Mouse (Mus musculus) urinary bladder, postnatal 10 days (tissue): ENCODE measurements around the gene Zmynd19.
"Not testable (repeated sequence)": the region's sequence is repeated elsewhere in the genome, so short reads cannot be mapped to it uniquely, and the experiment has no call there.

Source experiments
- DNase-seq: peaks from one replicate; pipeline ENCODE4 v3.0.0; 2022; ENCODE audit warnings: low spot score

The Zmynd19 gene

GRCm38 (mm10) chr2:24942092-24942491 is 7.5 kb upstream of the Zmynd19 start:
- DNase-seq: no peak

GRCm38 (mm10) chr2:24944304-24944703 is 5.3 kb upstream of the Zmynd19 start:
- DNase-seq: not testable (repeated sequence)

- DNase-seq: no peak
Measured at GRCm38 (mm10) chr2:24950189-24950535, 570 bp downstream of the Zmynd19 start.

- no peak for DNase-seq
Measured at GRCm38 (mm10) chr2:24952537-24953055, 3.0 kb downstream of the Zmynd19 start.

GRCm38 (mm10) chr2:24960910-24961309 is 11.3 kb downstream of the Zmynd19 start:
- no peak for DNase-seq

GRCm38 (mm10) chr2:24962304-24963000 is 12.9 kb downstream of the Zmynd19 start, which contains the start of gene Dph7:
TSS of gene Dph7 (plus strand) at chr2:24962400.
- peak; percentile 46 for DNase-seq

- no peak for DNase-seq
Measured at GRCm38 (mm10) chr2:24970386-24970785, 20.8 kb downstream of the Zmynd19 start.

GRCm38 (mm10) chr2:24974452-24974851 is 24.9 kb downstream of the Zmynd19 start:
- DNase-seq: not testable (repeated sequence)

GRCm38 (mm10) chr2:24974906-24975703 is 25.5 kb downstream of the Zmynd19 start, which contains the start of gene Mrpl41:
TSS of gene Mrpl41 (minus strand) at chr2:24975098.
- DNase-seq: peak; percentile 85

GRCm38 (mm10) chr2:24975704-24976297 is 26.2 kb downstream of the Zmynd19 start, which contains the start of gene Pnpla7:
TSS of gene Pnpla7 (plus strand) at chr2:24976033.
- DNase-seq: peak; percentile 20

GRCm38 (mm10) chr2:24976960-24977359 is 27.4 kb downstream of the Zmynd19 start:
- DNase-seq: no peak

- no peak for DNase-seq
Measured at GRCm38 (mm10) chr2:24987762-24988161, 38.2 kb downstream of the Zmynd19 start.

GRCm38 (mm10) chr2:24995332-24995731 is 45.7 kb downstream of the Zmynd19 start:
- DNase-seq: no peak

GRCm38 (mm10) chr2:24996471-24996870 is 46.9 kb downstream of the Zmynd19 start:
- no peak for DNase-seq

GRCm38 (mm10) chr2:25000544-25001235 is 51.1 kb downstream of the Zmynd19 start:
- no peak for DNase-seq

- no peak for DNase-seq
Measured at GRCm38 (mm10) chr2:25003946-25004786, 54.6 kb downstream of the Zmynd19 start.

GRCm38 (mm10) chr2:25006767-25007166 is 57.2 kb downstream of the Zmynd19 start:
- DNase-seq: no peak

GRCm38 (mm10) chr2:25008250-25008649 is 58.7 kb downstream of the Zmynd19 start:
- no peak for DNase-seq
